Mouse (Mus musculus) adrenal gland, postnatal 14 days (tissue): ENCODE measurements around the gene Kcnj13. TPM values are rescaled to one million over a fixed set of nuclear protein-coding genes. Genes with fewer than 3 reads are reported as not detected.

Experiments used
- DNase-seq: peaks from one replicate; pipeline ENCODE4 v3.0.0; 2021; ENCODE audit warnings: mixed read lengths
- long read RNA-seq, 2 experiments: library from polyadenylated mRNA; stranded (forward); transcript quantifications; one replicate each; pipeline ENCODE4 v2.0.0; 2021
- total RNA-seq: library from RNA; stranded (reverse); gene quantifications from 2 replicates; pipeline ENCODE4 v1.2.3, GENCODE M21; 2021

The Kcnj13 gene
- total RNA-seq: 0.38 TPM in 1 of 2 replicates, not detected in the other
- long read RNA-seq, experiment 1: 0 reads
- long read RNA-seq, experiment 2: 0 reads

- no peak for DNase-seq
These were observed at the start of gene Kcnj13 for GRCm38 (mm10) chr1:87394594-87394993. Gene Kcnj13 (minus strand): TSS chr1:87394729.

DNA sequence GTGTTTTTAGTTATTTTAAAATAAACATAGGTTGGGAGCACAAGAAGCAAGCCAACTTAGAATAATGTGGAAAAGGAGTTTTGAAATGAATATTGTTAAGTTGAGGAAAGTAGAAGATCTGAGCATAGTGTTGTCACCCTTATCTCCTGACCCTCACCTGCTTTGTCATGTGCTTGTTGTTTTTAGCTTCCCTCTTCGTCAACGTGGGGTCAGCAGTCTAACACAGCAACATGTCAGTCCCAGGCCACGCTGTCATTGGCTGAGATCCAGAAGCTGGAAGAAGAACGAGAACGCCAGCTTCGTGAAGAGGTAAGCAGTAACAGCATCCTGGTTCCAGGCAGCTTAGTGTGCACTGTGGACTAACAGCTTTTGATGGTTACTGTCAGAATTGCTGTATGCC, 42.1 kb upstream of the Kcnj13 start:
- DNase-seq: no peak

DNA sequence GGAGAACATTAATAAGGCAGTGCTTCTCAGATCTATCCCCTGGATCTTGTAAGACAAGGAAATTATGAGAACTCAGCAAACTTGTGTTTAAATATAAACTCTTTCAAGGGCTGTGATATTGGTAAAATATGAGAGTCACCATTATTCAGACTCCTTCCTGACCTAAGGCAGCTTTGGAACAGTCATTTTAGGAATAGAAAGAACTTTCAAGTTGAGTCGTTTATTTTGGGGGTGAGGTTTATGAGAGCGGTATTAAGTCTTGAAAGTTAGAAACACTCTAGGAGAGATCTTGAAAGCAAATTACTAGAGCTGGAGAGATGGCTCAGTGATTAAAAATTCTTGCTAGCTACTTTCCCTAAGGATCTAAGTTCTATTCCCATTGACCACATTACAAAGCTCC, 40.6 kb upstream of the Kcnj13 start:
- DNase-seq: no peak

- DNase-seq: peak; percentile 11
These were observed 24.2 kb upstream of the Kcnj13 start for GRCm38 (mm10) chr1:87418733-87419132.

DNA sequence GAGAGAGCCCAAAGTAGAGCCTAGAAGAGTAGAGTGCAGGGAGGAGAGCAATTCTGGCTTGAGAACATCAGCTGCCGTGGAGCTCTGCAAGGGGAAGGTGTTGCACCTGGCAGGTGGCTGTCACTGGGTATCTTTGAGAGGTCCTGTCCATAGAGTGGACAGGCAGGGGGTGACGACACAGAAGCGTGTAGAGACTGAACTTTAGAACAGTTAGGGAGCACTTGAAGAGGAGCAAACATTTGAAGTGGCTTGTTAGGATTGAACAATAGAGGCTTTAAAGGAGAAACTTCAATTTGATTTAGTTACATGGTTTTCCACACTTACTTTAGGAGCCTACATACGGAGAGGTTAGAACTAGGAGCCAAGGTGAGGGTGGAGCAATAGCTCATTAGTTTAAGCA, 14.9 kb upstream of the Kcnj13 start:
- DNase-seq: no peak

DNA sequence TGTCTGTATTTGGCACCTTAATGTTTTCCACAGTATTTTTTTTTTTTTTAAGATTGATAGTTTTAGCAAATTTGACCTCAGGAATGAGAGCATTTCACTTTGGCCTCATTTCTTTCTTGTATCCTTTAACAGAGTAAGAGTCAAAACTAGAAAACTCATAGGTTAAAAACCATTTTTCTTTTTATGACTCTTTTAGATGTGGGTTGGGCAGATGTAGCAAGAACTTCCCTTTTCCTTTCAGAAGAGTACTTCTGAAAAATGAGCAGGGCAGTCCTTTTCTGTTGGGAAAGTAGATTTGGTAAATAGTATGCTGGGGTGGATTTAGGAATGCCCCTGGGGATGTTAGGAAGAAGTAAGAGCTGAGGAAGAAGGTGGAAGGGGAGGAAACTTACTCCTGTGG, 11.5 kb upstream of the Kcnj13 start:
- DNase-seq: no peak

DNA sequence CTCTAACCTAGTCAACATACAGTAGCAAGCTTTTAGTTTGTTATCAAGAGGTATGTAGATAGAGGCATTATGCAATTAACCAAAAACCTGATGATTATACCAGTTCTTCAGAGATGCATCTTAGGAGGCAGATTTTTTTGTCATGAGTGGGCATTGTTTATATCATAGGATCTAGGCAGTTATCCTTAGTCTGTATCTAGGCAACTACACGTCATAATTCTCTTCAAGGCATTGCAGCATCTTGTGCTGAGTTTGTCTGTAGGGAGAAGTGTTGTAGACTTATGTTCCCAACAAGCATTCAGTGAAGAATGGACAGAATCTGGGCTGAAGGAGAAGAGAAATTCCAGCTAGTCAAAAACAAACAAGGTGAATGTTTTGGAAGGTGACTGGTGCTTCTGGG, 10.2 kb upstream of the Kcnj13 start:
- no peak for DNase-seq

DNA sequence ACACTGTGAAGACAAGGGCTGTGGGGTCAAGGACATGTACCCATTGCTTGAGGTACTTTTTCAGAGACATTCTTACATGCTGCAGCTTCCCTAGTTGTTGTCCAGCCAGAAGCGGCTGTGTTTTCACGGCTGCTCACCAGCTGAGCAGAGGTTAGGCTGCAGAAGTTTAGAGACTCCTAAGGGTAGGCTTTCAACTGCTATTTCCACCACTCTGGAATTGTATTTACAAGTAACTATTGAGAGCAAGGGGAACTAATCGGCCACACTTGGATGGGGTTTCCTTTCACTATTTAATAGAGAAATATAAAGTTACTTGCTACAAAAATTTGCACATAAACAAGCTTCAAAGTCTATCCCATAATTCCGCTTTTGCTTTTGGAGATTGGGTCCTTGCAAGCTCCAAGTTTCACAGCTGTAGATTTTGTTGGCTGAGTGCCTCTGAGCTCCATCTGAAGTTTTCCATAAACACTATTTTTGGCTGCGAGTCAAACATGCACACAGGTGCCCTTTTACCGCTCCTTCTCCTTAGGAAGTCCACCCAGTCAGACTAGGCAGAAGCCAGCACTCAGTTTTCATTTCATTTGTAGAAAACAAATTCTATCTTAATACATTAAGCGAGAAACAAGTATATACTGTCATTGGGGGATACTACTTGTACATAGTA, 2.5 kb upstream of the Kcnj13 start:
- DNase-seq: no peak

DNA sequence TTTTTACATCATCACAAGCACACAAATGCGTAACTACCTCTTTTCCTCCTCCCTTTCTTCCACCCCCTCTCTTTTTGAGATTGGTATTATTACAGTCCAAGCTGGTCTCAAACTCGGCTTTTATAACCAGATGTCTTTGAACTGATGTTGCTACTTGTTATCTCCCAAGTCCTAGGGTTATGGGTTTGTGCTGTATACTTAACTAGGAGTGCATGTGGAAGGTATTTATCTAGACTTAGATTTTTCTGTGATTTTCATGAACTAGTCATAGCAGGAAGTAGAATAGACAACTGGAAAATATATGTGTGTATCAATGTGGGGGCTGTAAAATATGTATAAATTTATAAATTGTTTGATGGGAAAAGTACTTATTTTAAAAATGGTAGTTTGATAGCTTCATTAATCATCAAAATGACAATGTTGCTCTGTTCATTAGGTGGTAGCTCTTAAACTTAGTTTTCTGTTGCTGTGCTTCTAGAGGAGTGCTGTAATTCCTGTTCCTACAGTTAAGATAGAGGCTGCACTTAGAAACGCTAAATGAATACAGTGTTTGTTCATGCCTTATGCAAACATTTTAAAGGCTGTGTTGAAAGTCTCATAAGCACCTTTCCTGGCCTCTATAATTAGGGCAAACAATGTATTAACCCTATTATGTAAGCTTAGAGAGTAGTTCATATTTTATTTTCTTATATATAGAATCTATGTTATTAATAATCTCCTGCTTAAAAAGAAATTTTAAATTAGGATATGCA, 909 bp downstream of the Kcnj13 start:
- no peak for DNase-seq

DNA sequence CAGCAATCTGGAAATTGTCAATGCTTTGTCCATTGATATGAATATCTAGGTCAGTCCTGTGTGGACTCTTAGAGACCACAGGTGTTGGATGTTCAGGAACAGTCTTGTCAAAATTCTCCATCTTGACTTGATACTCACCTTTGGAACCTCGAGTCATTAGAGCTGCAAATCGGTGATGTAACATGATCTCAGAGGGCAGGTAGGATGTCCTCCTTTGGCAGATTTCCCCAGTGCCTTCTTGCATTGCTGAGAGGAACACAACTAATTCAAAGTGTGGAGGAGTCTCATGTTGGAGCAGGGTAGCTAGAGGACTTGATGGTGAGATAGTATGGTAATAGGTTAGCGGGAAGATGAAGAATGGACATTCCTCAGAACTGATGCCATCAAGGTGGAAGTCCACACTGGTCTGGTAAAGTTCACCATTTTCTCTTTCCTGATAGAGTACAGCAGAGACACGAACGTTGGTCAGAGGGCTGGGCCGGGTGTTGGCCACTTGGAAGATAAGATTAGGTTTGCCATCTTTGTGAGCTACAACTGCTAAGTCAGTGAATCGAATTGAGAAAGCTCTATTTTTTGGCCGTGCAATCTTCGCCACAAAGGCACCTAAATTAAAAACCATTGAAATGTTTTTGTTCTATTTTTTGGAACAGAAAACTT, 8.0 kb downstream of the Kcnj13 start:
- no peak for DNase-seq

- no peak for DNase-seq
These were observed 13.4 kb downstream of the Kcnj13 start for GRCm38 (mm10) chr1:87381152-87381551.

DNA sequence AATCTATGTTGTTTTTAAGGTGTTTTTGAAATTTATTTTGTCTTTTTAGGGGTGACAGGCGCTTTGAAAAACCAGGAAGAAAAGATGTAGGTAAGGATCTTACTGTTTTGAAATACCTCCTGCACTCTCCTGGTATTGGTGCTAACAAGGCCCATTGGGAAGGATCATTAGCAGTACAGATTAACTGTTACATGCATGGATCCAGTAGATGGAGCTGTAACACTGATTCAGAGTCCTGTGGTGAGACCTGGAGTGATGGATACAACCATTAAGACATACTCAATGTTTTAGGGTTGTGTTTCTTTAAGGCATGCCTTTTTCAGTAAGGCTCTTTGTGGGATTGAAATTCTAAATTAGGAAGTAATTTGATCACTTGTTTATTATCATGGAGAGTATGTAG, 14.6 kb downstream of the Kcnj13 start:
- DNase-seq: no peak

GRCm38 (mm10) chr1:87378024-87378560, 16.4 kb downstream of the Kcnj13 start:
- DNase-seq: no peak

DNA sequence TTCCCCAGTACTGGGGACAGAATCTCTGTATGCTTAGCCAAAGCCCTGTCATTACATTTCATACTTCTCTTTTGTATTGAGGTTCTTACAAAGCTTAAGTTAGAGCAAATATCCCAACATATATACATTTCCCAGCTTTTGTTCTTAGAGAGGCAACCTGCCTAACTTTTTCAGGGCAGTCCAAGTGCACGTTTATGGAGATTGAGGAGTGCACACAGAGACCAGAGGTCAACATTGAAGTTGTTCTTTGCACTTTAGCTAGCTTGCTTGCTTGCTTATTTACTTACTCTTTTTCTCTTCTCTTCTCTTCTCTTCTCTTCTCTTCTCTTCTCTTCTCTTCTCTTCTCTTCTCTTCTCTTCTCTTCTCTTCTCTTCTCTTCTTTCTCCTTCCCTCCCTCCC, 34.3 kb downstream of the Kcnj13 start:
- no peak for DNase-seq

DNA sequence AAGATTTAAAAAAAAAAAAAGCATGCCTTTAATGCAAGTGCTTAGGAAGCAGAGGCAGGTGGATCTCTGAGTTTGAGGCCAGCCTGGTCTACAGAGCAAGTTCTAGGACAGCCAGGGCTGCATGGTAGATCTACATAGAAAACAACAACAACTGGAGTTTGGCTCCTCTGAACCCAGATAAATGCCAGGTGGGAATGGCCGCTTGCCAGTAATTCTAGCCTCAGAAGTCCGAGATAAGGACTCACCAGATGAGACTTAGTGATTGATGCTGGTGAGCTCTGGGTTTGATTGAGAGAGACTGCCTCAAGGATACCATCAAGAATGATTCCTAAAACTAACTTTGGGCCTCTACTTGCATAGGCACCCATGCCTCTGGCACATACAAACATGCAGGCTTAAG, 44.0 kb downstream of the Kcnj13 start:
- DNase-seq: peak; percentile 32

Other genes starting within 250 kb of the Kcnj13 start
- 0.70 and 2.6 TPM in 2 replicates for gene Ecel1, start 238.2 kb downstream of the Kcnj13 start, total RNA-seq
- not detected in 2 replicates for gene Prss56, start 211.4 kb downstream of the Kcnj13 start, total RNA-seq
- not detected in 2 replicates for gene Chrnd, start 204.1 kb downstream of the Kcnj13 start, total RNA-seq
- not detected in 2 replicates for gene Chrng, start 190.1 kb downstream of the Kcnj13 start, total RNA-seq
- gene Eif4e2, start 180.8 kb downstream of the Kcnj13 start, total RNA-seq: 94.4 and 104 TPM in 2 replicates
- gene Efhd1, start 130.4 kb downstream of the Kcnj13 start, total RNA-seq: 245 and 250 TPM in 2 replicates
- gene Gigyf2, start 67.7 kb downstream of the Kcnj13 start, total RNA-seq: 81.4 and 83.4 TPM in 2 replicates
- not detected in 2 replicates for gene Snorc, start 75.5 kb upstream of the Kcnj13 start, total RNA-seq
- not detected in 2 replicates for gene Neu2, start 115.2 kb upstream of the Kcnj13 start, total RNA-seq
- gene Ngef, start 179.1 kb upstream of the Kcnj13 start, total RNA-seq: 0.64 and 3.6 TPM in 2 replicates
- gene Inpp5d, start 225.6 kb upstream of the Kcnj13 start, total RNA-seq: 13.2 and 34.2 TPM in 2 replicates